Mouse (Mus musculus): ENCODE measurements around the gene Clmn. TPM values are rescaled to one million over a fixed set of nuclear protein-coding genes. Genes with fewer than 3 reads are reported as not detected.

The Clmn gene
- total and polyA plus RNA-seq, 2 experiments from 2014 or later = 1.8 to 2.0 TPM

DNA sequence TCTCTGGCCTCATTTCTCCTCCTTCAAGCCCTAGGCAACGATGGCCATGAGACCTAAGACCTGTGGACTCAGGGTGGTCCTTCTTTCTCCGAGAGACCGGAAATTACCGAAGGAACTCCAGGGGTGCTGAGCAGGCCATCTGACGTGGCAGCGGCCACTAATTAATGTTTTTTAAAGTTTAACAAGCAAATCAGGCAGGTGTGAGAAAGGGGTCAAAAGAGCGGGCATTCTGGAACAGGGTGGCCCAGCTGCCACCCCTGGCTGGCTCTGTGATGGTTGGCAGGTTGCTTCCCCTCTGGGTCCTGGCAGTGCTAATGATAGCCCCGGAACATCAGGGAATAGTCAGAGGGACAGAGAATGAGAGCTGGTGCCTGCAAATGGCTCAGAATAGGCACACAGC is 42.7 kb downstream of the Clmn start:
- H3K4me3 ChIP-seq (ENCODE audit: low read depth, low read length) = no peak overlapping the region

DNA sequence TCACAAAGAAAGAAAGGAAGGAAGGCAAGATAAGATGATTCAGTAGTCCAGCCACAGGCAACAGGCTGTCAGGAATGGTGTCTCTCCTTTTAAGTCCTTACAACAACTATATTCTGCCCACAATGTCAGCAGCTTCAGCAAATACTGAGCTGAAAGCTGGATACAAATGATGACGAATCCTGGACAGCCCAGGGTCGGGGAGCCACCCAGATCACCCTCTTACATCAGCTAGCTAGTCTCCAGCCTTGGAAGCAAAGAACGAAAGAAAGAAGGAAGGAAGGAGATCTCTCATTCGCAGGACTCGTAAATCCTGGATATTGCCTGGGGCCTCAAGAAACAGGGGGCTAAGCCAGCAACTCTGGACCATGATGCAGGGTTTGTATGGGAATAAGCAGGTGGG is 44.8 kb downstream of the Clmn start:
- ATAC-seq (no peak), DNase-seq (no peak)
- H3K4me1 ChIP-seq (ENCODE audit: insufficient read depth) = no peaks in the 10 kb centered on the region
- no peaks in the 10 kb centered on the region for H3K36me3 ChIP-seq (ENCODE audit: insufficient read depth)
- H3K9ac ChIP-seq = no peak overlapping the region
- 80% methylated on average over 5 of the region's 5 CpGs for WGBS
- H3K9me3 ChIP-seq (ENCODE audit: low read length) = no peaks in the 10 kb centered on the region
- H3K27ac ChIP-seq (ENCODE audit: low read depth, low read length) = no peak overlapping the region
- no peak overlapping the region for H3K4me3 ChIP-seq (ENCODE audit: low read depth, low read length)
- H3K4me2 ChIP-seq (ENCODE audit: low read depth) = no peak overlapping the region
- H3K27me3 ChIP-seq (ENCODE audit: insufficient read depth, low read length) = no peaks in the 10 kb centered on the region
- TF ChIP-seq CTCF (IDR thresholded peaks at IDR 0.05; ENCODE audit: low read depth) = no peak

More for the DNA sequence above, 42.7 kb downstream of the Clmn start:
- no peak for TF ChIP-seq CTCF (IDR thresholded peaks at IDR 0.05; ENCODE audit: low read depth)
- Histone ChIP-seq H3K9ac (no peak overlapping the region), H3K36me3 (ENCODE audit: insufficient read depth) (no peaks in the 10 kb centered on the region), H3K4me2 (ENCODE audit: low read depth) (no peak overlapping the region), H3K27ac (ENCODE audit: low read depth, low read length) (no peak overlapping the region), H3K27me3 (ENCODE audit: insufficient read depth, low read length) (no peaks in the 10 kb centered on the region), H3K9me3 (ENCODE audit: low read length) (no peaks in the 10 kb centered on the region), H3K4me1 (ENCODE audit: insufficient read depth) (no peaks in the 10 kb centered on the region)
- ATAC-seq (no peak), DNase-seq (no peak)
- WGBS = 62% methylated on average over 8 of the region's 8 CpGs

DNA sequence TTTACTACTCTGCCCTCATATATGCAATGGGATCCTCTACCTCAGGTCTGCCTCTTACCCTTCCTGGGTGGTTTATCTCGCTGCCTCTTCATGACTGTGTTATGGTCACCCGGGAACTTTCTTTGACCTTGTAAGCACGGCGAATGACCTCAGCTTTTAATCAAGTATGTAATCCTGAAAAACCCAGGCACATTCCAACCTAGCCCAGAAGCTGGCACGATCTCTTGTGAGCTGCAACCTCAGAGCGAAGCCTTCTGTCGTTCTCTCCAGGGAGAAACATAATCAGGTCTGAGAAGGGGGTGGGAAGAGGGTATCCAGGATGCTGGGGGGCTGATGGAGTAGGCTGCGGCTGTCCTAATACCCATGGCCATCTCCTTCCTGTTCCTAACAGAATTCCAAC is 45.8 kb downstream of the Clmn start:
- WGBS = 65% methylated on average over 8 of the region's 8 CpGs

DNA sequence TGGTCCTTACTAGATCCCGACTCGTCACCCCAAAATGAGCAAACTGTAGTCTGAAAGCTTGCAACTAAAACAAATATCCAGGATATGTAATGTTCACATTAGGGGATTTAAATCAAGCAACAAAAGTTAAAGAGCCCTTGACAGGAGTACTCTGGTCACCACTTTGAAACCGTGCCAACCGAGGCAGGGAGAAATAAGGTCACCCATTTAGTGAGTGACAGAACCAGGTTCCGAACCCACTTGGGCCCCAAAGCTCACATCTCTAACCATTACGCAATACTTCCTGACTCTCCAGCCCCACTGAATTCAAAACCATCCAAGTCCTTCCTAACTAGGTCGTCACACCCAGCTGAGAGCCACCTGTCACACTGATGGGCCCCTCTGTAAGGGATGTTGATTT is 46.8 kb downstream of the Clmn start:
- Histone ChIP-seq H3K27ac (ENCODE audit: low read depth, low read length) (no peak overlapping the region), H3K4me1 (ENCODE audit: insufficient read depth) (no peaks in the 10 kb centered on the region), H3K27me3 (ENCODE audit: insufficient read depth, low read length) (no peaks in the 10 kb centered on the region), H3K36me3 (ENCODE audit: insufficient read depth) (no peaks in the 10 kb centered on the region), H3K9me3 (ENCODE audit: low read length) (no peaks in the 10 kb centered on the region), H3K4me2 (ENCODE audit: low read depth) (no peak overlapping the region), H3K4me3 (ENCODE audit: low read depth, low read length) (no peak overlapping the region), H3K9ac (no peak overlapping the region)
- DNase-seq (no peak), ATAC-seq (no peak)
- WGBS = 77% methylated on average over 7 of the region's 7 CpGs
- no peak for TF ChIP-seq CTCF (IDR thresholded peaks at IDR 0.05; ENCODE audit: low read depth)

More for the DNA sequence above, 45.8 kb downstream of the Clmn start:
- Histone ChIP-seq H3K9me3 (ENCODE audit: low read length) (no peaks in the 10 kb centered on the region), H3K27me3 (ENCODE audit: insufficient read depth, low read length) (no peaks in the 10 kb centered on the region), H3K4me3 (ENCODE audit: low read depth, low read length) (no peak overlapping the region), H3K4me2 (ENCODE audit: low read depth) (no peak overlapping the region), H3K9ac (no peak overlapping the region), H3K4me1 (ENCODE audit: insufficient read depth) (no peaks in the 10 kb centered on the region), H3K27ac (ENCODE audit: low read depth, low read length) (no peak overlapping the region), H3K36me3 (ENCODE audit: insufficient read depth) (no peaks in the 10 kb centered on the region)
- TF ChIP-seq CTCF (IDR thresholded peaks at IDR 0.05; ENCODE audit: low read depth) = no peak
- DNase-seq = no peak
- no peak for ATAC-seq

DNA sequence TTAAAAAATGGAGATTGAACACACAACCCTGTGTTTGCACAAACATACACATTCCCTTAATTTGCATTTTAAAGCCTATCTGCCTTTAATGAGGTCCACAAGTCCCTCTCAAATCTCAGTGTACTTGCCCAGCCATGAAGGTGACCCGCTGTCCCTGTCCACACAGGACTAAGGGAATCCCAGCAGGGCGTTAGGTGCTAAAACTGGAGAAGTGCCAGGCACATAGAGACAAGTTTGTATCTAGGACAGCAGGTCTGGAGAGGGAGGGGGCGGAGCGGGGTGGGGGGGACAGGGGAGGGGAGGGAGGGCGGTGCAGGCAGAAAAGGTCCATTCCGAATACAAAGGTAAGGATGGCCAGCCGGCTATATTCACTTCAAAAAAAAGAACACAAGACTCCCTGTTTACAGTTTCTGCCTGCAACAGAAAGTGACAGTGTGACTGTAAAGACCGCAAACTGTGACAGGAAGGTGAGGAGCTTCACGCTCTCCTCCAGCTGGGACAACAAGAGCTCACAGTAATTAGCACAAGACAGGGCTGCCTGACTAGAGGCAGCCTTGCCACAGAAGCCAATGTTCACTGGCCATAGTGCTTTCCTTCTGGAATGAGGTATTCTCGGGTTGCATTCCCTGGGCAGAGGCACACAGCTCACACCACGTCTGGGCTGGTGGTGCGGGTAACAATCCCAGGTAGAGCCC is 47.6 kb downstream of the Clmn start:
- no peak overlapping the region for H3K4me3 ChIP-seq (ENCODE audit: low read depth, low read length)
- no peaks in the 10 kb centered on the region for H3K4me1 ChIP-seq (ENCODE audit: insufficient read depth)
- H3K27me3 ChIP-seq (ENCODE audit: insufficient read depth, low read length) = no peaks in the 10 kb centered on the region
- ATAC-seq (no peak), DNase-seq (no peak)
- 24% methylated on average over 12 of the region's 12 CpGs for WGBS
- no peak overlapping the region for H3K9ac ChIP-seq
- no peaks in the 10 kb centered on the region for H3K36me3 ChIP-seq (ENCODE audit: insufficient read depth)
- no peaks in the 10 kb centered on the region for H3K9me3 ChIP-seq (ENCODE audit: low read length)
- no peak for TF ChIP-seq CTCF (IDR thresholded peaks at IDR 0.05; ENCODE audit: low read depth)
- no peak overlapping the region for H3K27ac ChIP-seq (ENCODE audit: low read depth, low read length)
- H3K4me2 ChIP-seq (ENCODE audit: low read depth) = no peak overlapping the region

DNA sequence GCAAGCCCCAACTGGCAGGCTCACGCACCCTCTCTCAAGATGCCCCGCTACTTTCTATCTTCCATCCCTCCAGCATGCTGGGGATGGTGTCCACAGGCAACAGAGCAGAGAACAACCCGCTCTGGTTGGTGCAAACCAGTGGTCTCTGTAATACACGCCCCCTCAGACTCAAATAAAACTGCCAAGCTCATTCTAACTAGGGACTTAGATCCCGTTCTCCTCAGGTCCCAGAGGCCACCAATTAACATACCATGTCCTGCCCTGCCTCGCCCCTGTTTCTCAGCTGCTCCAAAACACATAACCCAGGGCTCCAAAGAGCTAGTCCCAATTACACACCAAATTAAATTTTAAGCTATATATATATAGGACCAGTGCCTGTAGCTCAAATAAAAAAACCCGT is 50.6 kb downstream of the Clmn start:
- Histone ChIP-seq H3K36me3 (ENCODE audit: insufficient read depth) (no peaks in the 10 kb centered on the region), H3K27ac (ENCODE audit: low read depth, low read length) (no peak overlapping the region), H3K9me3 (ENCODE audit: low read length) (no peaks in the 10 kb centered on the region), H3K9ac (no peak overlapping the region), H3K4me2 (ENCODE audit: low read depth) (no peak overlapping the region), H3K4me3 (ENCODE audit: low read depth, low read length) (no peak overlapping the region), H3K4me1 (ENCODE audit: insufficient read depth) (no peaks in the 10 kb centered on the region), H3K27me3 (ENCODE audit: insufficient read depth, low read length) (no peaks in the 10 kb centered on the region)
- WGBS = 85% methylated on average over 7 of the region's 7 CpGs
- ATAC-seq (no peak), DNase-seq (no peak)
- no peak for TF ChIP-seq CTCF (IDR thresholded peaks at IDR 0.05; ENCODE audit: low read depth)

DNA sequence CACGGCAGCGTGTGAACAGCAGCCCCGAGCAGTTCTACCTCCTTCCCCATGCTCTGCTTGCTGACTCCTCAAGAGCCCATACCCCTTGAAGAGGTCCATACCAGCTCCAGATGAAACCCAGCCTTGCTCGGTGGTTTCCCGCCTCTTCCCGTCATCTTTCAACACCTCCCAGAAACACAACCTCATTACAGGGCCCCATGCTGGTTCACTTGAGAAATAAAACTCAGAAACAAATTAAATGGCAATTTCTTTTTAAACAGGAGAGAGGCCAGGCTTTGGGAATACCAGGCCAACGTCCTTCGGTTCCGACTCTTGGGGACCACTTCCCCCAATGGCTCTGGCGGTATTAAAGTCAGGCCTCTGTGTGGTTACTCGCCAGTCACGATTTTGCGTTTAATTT is 51.1 kb downstream of the Clmn start:
- DNase-seq (no peak), ATAC-seq (no peak)
- Histone ChIP-seq H3K36me3 (ENCODE audit: insufficient read depth) (no peaks in the 10 kb centered on the region), H3K4me1 (ENCODE audit: insufficient read depth) (no peaks in the 10 kb centered on the region), H3K9ac (no peak overlapping the region), H3K4me3 (ENCODE audit: low read depth, low read length) (no peak overlapping the region), H3K9me3 (ENCODE audit: low read length) (no peaks in the 10 kb centered on the region), H3K4me2 (ENCODE audit: low read depth) (no peak overlapping the region), H3K27ac (ENCODE audit: low read depth, low read length) (no peak overlapping the region), H3K27me3 (ENCODE audit: insufficient read depth, low read length) (no peaks in the 10 kb centered on the region)
- 85% methylated on average over 13 of the region's 13 CpGs for WGBS
- TF ChIP-seq CTCF (IDR thresholded peaks at IDR 0.05; ENCODE audit: low read depth) = no peak
